Comparison of ENCODE assay signal across 19 mouse cellular contexts in the genomic region with DNA sequence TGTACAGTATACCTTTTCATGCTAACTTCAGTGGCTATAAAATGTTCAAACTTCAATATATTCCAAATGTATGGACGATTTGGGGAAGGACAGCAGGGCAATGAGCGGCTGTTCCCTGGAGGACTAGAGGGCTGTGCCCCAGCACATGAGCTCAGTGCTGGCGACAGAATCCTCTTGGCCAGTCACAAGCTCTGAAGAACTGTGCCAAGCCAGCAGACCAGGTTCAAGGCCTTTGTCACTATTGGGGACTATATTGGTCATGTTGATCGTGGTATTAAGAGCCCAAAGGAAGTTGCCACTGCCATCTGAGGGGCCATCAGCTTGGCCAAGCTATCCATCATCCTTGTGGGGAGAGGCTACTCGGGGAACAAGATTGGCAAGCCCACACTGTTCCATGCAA.
"Had no signal": no experiment of that assay in that cellular context is flagged by ENCODE, and none has a peak within 500 bp of the region (broad histone marks: within the 10 kb centered on the region; RNA-seq: fewer than 3 reads in every experiment).

No protein-coding gene starts in this region.

- H3K27me3 ChIP-seq: midbrain, embryonic 12.5 days; neural tube, embryonic 13.5 days; neural tube, embryonic 15.5 days had no signal

- H3K4me3 ChIP-seq: midbrain, embryonic 10.5 days; midbrain, embryonic 12.5 days; myocyte; neural tube, embryonic 13.5 days; neural tube, embryonic 15.5 days had no signal

- H3K9me3 ChIP-seq: midbrain, embryonic 10.5 days; midbrain, embryonic 12.5 days; neural tube, embryonic 13.5 days; neural tube, embryonic 15.5 days had no signal

- H3K4me1 ChIP-seq: midbrain, embryonic 12.5 days had no signal

- H3K27ac ChIP-seq: midbrain, embryonic 10.5 days; midbrain, embryonic 12.5 days; neural tube, embryonic 13.5 days; neural tube, embryonic 15.5 days had no signal

- ATAC-seq: midbrain, embryonic 16.5 days had no signal

- DNase-seq: lung, adult 18-20 months; lung, embryonic 14.5 days; lung, postnatal 10 days; lung, postnatal 4 days; midbrain, embryonic 14.5 days; retina, postnatal 1 day; right cerebral cortex, adult 18-20 months; right cerebral cortex, postnatal 25 days; right cerebral cortex, postnatal 4 days; spleen, adult 18-20 months; thymus, adult 18-20 months; thymus, postnatal 14 days; thymus, postnatal 36 days had no signal
